Mouse (Mus musculus) liver, embryonic 12.5 days (tissue): ENCODE measurements at regions not wholly inside any gene's neighbourhood (a gene's known extent, or its start where the extent isn't known, plus 50 kb on each side); places are given as distances from the start of the nearest gene placed in this dataset.

Experiments
- ATAC-seq: fragments of 200-750 bp; cut with Nextera tagmentation; 2 replicates; pipeline ENCODE4 v1.8.0; 2017; ENCODE audit warnings: moderate number of reproducible peaks, mild to moderate bottlenecking, moderate library complexity
- H3K27ac ChIP-seq: fragments of 300-500 bp; sonication (generic); 2 replicates; pipeline ENCODE4 v1.5.1; 2016; ENCODE audit warnings: mild to moderate bottlenecking
- H3K27me3 ChIP-seq: fragments of 300-500 bp; sonication (generic); replicated peaks from 2 replicates; pipeline ENCODE4 v1.6.1; 2016; ENCODE audit warnings: mild to moderate bottlenecking, moderate library complexity
- H3K36me3 ChIP-seq: fragments of 300-500 bp; sonication (generic); 2 replicates; pipeline ENCODE4 v1.6.1; 2016; ENCODE audit warnings: mild to moderate bottlenecking, moderate library complexity
- H3K4me1 ChIP-seq: fragments of 300-500 bp; sonication (generic); 2 replicates; pipeline ENCODE4 v1.6.1; 2016
- H3K4me2 ChIP-seq: fragments of 300-500 bp; sonication (generic); 2 replicates; pipeline ENCODE4 v1.6.1; 2016; ENCODE audit warnings: mild to moderate bottlenecking, moderate library complexity
- H3K4me3 ChIP-seq: fragments of 300-500 bp; sonication (generic); 2 replicates; pipeline ENCODE4 v1.5.1; 2016; ENCODE audit warnings: mild to moderate bottlenecking, moderate library complexity
- H3K9ac ChIP-seq: fragments of 300-500 bp; sonication (generic); 2 replicates; pipeline ENCODE4 v1.6.1; 2016; ENCODE audit warnings: mild to moderate bottlenecking, moderate library complexity
- H3K9me3 ChIP-seq: fragments of 300-500 bp; sonication (generic); replicated peaks from 2 replicates; pipeline ENCODE4 v1.6.1; 2016; ENCODE audit warnings: mild to moderate bottlenecking, moderate library complexity
- WGBS: fragments of 180-500 bp; shearing (Covaris S2); methylation state at CpG from one replicate; pipeline ENCODE4 v1.1.7; 2016; ENCODE audit not compliant: insufficient replicate concordance; 5-methylcytosine and 5-hydroxymethylcytosine counted together

GRCm38 (mm10) chr5:74121861-74122630 lies 53.8 kb upstream of the Usp46 start:
- H3K4me3 ChIP-seq: no peak overlapping the region
- H3K36me3 ChIP-seq: no peaks in the 10 kb centered on the region
- H3K27me3 ChIP-seq: no peaks in the 10 kb centered on the region
- H3K27ac ChIP-seq: no peak overlapping the region
- WGBS: 72% methylated on average over 9 of the region's 9 CpGs
- H3K4me2 ChIP-seq: no peak overlapping the region
- no peak for ATAC-seq
- H3K4me1 ChIP-seq: no peaks in the 10 kb centered on the region
- H3K9ac ChIP-seq: no peak overlapping the region
- H3K9me3 ChIP-seq: no peaks in the 10 kb centered on the region

GRCm38 (mm10) chr5:74126015-74126896 lies 58.0 kb upstream of the Usp46 start:
- ATAC-seq: peak; percentile 99
- peak overlapping the region; percentile 71 for H3K4me2 ChIP-seq
- H3K27ac ChIP-seq: no peak overlapping the region
- H3K27me3 ChIP-seq: no peaks in the 10 kb centered on the region
- H3K36me3 ChIP-seq: no peaks in the 10 kb centered on the region
- no peaks in the 10 kb centered on the region for H3K9me3 ChIP-seq
- H3K4me1 ChIP-seq: no peaks in the 10 kb centered on the region
- H3K4me3 ChIP-seq: peak overlapping the region; percentile 56
- WGBS: 42% methylated on average over 32 of the region's 32 CpGs
- peak overlapping the region; percentile 49 for H3K9ac ChIP-seq

GRCm38 (mm10) chr5:74127518-74127917 lies 59.3 kb upstream of the Usp46 start:
- ATAC-seq: no peak
- Histone ChIP-seq H3K9me3 (no peaks in the 10 kb centered on the region), H3K4me1 (no peaks in the 10 kb centered on the region), H3K27me3 (no peaks in the 10 kb centered on the region), H3K4me2 (no peak overlapping the region), H3K36me3 (no peaks in the 10 kb centered on the region), H3K4me3 (no peak overlapping the region), H3K9ac (no peak overlapping the region), H3K27ac (no peak overlapping the region)
- WGBS: 76% methylated on average over 6 of the region's 6 CpGs

DNA sequence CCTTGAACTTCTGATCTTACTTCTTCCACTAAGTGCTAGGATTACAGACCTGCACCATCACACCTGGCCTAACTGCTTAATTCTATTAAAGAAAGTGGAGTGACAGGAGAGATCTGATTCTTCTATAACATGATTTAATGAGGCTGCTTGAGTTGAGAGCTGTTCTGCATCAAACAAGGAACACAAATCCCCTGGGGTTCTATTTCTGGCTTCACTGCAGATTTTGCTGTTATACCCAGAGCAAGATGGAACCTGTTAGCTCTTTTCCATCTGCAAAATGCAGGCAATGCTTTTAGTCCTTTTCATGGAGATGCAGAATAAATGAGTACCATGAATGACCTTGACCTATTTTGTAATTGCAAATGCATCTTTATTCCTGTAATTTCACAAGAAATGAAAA lies 61.4 kb upstream of the Usp46 start:
- 0 out of 2 replicates have a peak, but pooled peaks cover 4% of the 10 kb centered on the region for H3K27me3 ChIP-seq
- H3K36me3 ChIP-seq: no peaks in the 10 kb centered on the region
- ATAC-seq: no peak
- no peak overlapping the region for H3K9ac ChIP-seq
- H3K4me3 ChIP-seq: no peak overlapping the region
- no peak overlapping the region for H3K27ac ChIP-seq
- no peaks in the 10 kb centered on the region for H3K4me1 ChIP-seq
- H3K9me3 ChIP-seq: no peaks in the 10 kb centered on the region
- H3K4me2 ChIP-seq: no peak overlapping the region

DNA sequence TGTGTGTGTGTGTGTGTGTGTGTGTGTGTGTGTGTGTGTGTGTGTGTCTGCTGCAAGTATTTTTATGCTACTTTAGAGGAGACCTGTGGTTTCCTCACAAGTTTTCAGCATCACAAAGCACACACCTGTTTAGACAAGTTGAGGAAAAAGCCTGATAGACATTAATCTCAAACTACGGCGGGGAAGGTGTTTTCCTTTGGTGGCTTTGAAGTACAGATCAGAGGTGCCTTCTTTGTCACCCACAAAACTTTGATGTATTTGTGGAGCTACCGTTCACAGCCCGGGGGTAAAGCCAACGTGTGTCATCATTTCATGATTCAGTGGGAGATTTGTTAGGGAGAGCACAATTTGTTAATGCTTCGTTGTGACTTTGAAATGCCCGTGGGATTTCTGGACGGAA lies 62.4 kb upstream of the Rasl11b start:
- H3K36me3 ChIP-seq: no peaks in the 10 kb centered on the region
- no peak overlapping the region for H3K27ac ChIP-seq
- ATAC-seq: no peak
- H3K4me3 ChIP-seq: no peak overlapping the region
- no peaks in the 10 kb centered on the region for H3K9me3 ChIP-seq
- H3K27me3 ChIP-seq: 0 out of 2 replicates have a peak, but pooled peaks cover 4% of the 10 kb centered on the region
- H3K4me1 ChIP-seq: peaks cover 6% of the 10 kb centered on the region; the same call in 1 of the 2 replicates
- H3K4me2 ChIP-seq: no peak overlapping the region
- 72% methylated on average over 8 of the region's 8 CpGs for WGBS
- H3K9ac ChIP-seq: no peak overlapping the region

DNA sequence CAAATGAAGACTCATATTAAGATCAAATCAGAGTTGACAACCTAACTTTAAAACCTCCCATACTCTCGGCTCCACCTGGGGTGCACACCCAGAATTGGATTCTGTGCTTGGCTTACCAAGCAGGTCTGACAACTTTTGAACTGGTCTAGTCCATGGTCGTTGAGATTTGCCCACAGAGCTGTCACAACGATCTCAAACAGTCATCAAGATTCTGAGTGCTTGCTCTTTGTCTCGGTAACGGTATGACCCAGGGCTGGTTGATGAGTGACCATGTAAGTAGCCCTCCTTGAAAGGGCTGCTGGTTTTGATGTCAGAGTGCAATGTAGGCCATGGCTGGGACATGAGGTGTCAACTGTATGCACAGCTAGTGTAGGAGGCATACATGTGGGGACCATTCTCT lies 58.7 kb upstream of the Rasl11b start:
- Histone ChIP-seq H3K27ac (no peak overlapping the region), H3K9me3 (no peaks in the 10 kb centered on the region), H3K36me3 (no peaks in the 10 kb centered on the region), H3K9ac (no peak overlapping the region), H3K4me3 (no peak overlapping the region), H3K4me2 (no peak overlapping the region), H3K27me3 (0 out of 2 replicates have a peak, but pooled peaks cover 4% of the 10 kb centered on the region), H3K4me1 (peaks cover 6% of the 10 kb centered on the region; the same call in 1 of the 2 replicates)
- WGBS: 64% methylated on average over 5 of the region's 5 CpGs
- no peak for ATAC-seq

GRCm38 (mm10) chr5:74136868-74137439 lies 58.1 kb upstream of the Rasl11b start:
- no peaks in the 10 kb centered on the region for H3K36me3 ChIP-seq
- no peak overlapping the region for H3K4me2 ChIP-seq
- 45% methylated on average over 5 of the region's 5 CpGs for WGBS
- no peak overlapping the region for H3K27ac ChIP-seq
- no peak overlapping the region for H3K9ac ChIP-seq
- no peak for ATAC-seq
- peaks cover 6% of the 10 kb centered on the region; the same call in 1 of the 2 replicates for H3K4me1 ChIP-seq
- no peaks in the 10 kb centered on the region for H3K9me3 ChIP-seq
- H3K27me3 ChIP-seq: 0 out of 2 replicates have a peak, but pooled peaks cover 4% of the 10 kb centered on the region
- H3K4me3 ChIP-seq: no peak overlapping the region

DNA sequence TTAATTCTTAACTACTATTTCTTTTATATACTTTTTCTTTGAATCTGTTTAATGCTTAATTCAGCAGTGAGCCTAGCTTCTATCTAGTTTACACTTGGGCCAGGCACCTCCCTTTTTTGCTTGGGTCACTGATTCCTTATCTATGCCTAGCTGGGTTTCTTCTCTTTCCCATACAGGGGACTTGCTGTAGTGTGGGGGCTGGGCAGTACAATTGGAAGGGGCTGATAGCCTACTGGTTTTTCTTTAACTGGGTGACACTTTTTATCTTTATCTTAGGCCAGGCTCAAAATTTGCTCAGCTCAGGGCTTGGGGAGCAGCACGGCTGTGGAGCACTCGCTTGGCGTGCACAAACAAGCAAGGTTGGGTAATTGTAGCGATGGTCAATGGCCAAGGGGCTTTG lies 51.1 kb upstream of the Rasl11b start:
- Histone ChIP-seq H3K9ac (no peak overlapping the region), H3K4me1 (peaks cover 26% of the 10 kb centered on the region), H3K27ac (peak overlapping the region; percentile 61), H3K9me3 (no peaks in the 10 kb centered on the region), H3K36me3 (no peaks in the 10 kb centered on the region), H3K4me3 (no peak overlapping the region), H3K4me2 (peak overlapping the region; percentile 43), H3K27me3 (no peaks in the 10 kb centered on the region)
- ATAC-seq: peak; percentile 90
- WGBS: 27% methylated on average over 4 of the region's 4 CpGs

DNA sequence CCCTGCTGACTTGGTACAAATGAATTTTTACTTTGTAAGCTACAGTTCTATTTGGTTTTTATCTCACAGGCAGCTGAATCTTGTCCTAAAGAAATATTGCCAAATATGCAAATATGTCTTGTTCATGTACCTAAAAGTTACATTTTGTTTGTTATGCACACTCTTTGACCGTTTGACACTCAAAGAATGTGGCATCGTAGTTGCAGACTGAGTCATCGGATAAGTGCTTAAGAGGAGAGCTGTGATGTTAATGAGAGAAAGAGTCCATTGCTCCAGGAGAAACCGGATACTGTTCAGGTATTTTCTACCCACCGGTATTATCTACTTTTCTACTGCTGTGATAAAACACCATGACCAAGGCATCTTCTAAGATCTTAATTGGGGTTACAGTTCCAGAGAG lies 50.3 kb upstream of the Rasl11b start:
- Histone ChIP-seq H3K27me3 (no peaks in the 10 kb centered on the region), H3K27ac (no peak overlapping the region), H3K4me3 (no peak overlapping the region), H3K9ac (no peak overlapping the region), H3K4me2 (no peak overlapping the region), H3K4me1 (peaks cover 26% of the 10 kb centered on the region), H3K36me3 (no peaks in the 10 kb centered on the region), H3K9me3 (no peaks in the 10 kb centered on the region)
- 72% methylated on average over 5 of the region's 5 CpGs for WGBS
- ATAC-seq: no peak
